Mouse (Mus musculus) embryonic fibroblast, embryonic 13.5 days (primary cell): ENCODE measurements around the gene Nptx1.

Source experiments
- CTCF ChIP-seq: IDR thresholded peaks from 2 replicates; pipeline ENCODE4 v1.5.1; 2011; ENCODE audit warnings: mild to moderate bottlenecking, control low read depth, low read length, moderate library complexity, borderline replicate concordance; ENCODE audit not compliant: insufficient read depth
- POLR2A ChIP-seq: IDR thresholded peaks from 2 replicates; pipeline ENCODE4 v1.6.1; 2011; ENCODE audit warnings: low read depth, mild to moderate bottlenecking, control low read depth, low read length, moderate library complexity

GRCm38 (mm10) chr11:119539944-119540343 is 7.6 kb downstream of the Nptx1 start:
- TF ChIP-seq POLR2A (no peak), CTCF (no peak)
